Mouse (Mus musculus) thymus, adult 2 months (tissue): ENCODE results near the gene Auts2. TPM values are rescaled to one million over a fixed set of nuclear protein-coding genes. Genes with fewer than 3 reads are reported as not detected.

Experiments used
- DNase-seq: peaks from one replicate; pipeline ENCODE4 v3.0.0; 2021
- H3K27ac ChIP-seq: fragments of 200-500 bp; 2 replicates; pipeline ENCODE4 v1.5.1; 2012; ENCODE audit warnings: low read length, control low read depth; ENCODE audit not compliant: control insufficient read depth, insufficient read depth
- H3K27me3 ChIP-seq: fragments of 200-500 bp; 2 replicates; pipeline ENCODE4 v1.6.1; 2012; ENCODE audit warnings: mild to moderate bottlenecking, low read length, moderate library complexity, mixed read lengths; ENCODE audit not compliant: control insufficient read depth, insufficient read depth
- H3K36me3 ChIP-seq: fragments of 200-500 bp; 2 replicates; pipeline ENCODE4 v1.6.1; 2012; ENCODE audit warnings: mild to moderate bottlenecking, low read length, moderate library complexity; ENCODE audit not compliant: control insufficient read depth, insufficient read depth
- H3K4me1 ChIP-seq: fragments of 200-500 bp; replicated peaks from 2 replicates; pipeline ENCODE4 v1.6.1; 2012; ENCODE audit warnings: low read length; ENCODE audit not compliant: control insufficient read depth, insufficient read depth
- H3K4me3 ChIP-seq: fragments of 200-500 bp; 2 replicates; pipeline ENCODE4 v1.5.1; 2012; ENCODE audit warnings: mild to moderate bottlenecking, low read length, control low read depth, moderate library complexity; ENCODE audit not compliant: control insufficient read depth, insufficient read depth
- CTCF ChIP-seq: fragments of 200-500 bp; IDR thresholded peaks from 2 replicates; pipeline ENCODE4 v1.5.1; 2012; ENCODE audit warnings: mild to moderate bottlenecking, control low read depth, low read length, moderate library complexity, borderline replicate concordance; ENCODE audit not compliant: control insufficient read depth, poor library complexity, insufficient read depth; ENCODE audit errors: extremely low read depth
- POLR2A ChIP-seq: fragments of 200-500 bp; IDR thresholded peaks from 2 replicates; pipeline ENCODE4 v1.6.1; 2012; ENCODE audit warnings: mild to moderate bottlenecking, low read length, control low read depth, moderate library complexity; ENCODE audit not compliant: control insufficient read depth, poor library complexity, insufficient read depth; ENCODE audit errors: extremely low read depth
- WGBS: fragments of 180-500 bp; shearing (Covaris S2); methylation state at CpG from one replicate; pipeline ENCODE4 v1.1.7; 2018; 5-methylcytosine and 5-hydroxymethylcytosine counted together
- polyA plus RNA-seq: library from polyadenylated mRNA; depleted of rRNA; stranded (reverse); fragments of >200 nt; gene quantifications from 2 replicates; pipeline ENCODE4 v1.2.3, GENCODE M21; 2012

Gene Auts2
- polyA plus RNA-seq, 1 experiment, result 4.9 TPM

DNA sequence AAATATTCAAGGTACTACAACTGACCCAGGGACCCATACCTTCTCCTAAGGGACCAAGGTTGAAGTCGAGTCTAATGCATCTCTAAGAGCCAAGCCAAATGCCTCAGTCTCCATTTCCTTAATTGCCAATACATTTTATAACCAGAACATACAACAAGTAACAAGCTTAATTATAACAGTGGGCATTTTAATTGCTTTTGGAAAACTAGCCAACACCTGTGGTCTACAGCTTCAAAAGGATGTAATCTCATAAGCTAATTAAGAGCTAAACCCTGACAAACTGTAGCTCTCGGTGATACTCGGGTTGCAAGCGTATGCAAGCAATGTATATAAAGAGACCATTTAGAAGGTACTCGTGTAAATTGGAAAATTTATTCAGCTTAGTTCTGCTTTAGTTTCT, 107.7 kb downstream of the Auts2 start:
- DNase-seq, result no peak
- Histone ChIP-seq H3K4me1 (no peaks in the 10 kb centered on the region), H3K36me3 (no peaks in the 10 kb centered on the region), H3K27me3 (no peaks in the 10 kb centered on the region), H3K27ac (no peak overlapping the region), H3K4me3 (no peak overlapping the region)
- 93% methylated on average over 5 of the region's 5 CpGs for WGBS
- TF ChIP-seq CTCF (no peak), POLR2A (no peak)

DNA sequence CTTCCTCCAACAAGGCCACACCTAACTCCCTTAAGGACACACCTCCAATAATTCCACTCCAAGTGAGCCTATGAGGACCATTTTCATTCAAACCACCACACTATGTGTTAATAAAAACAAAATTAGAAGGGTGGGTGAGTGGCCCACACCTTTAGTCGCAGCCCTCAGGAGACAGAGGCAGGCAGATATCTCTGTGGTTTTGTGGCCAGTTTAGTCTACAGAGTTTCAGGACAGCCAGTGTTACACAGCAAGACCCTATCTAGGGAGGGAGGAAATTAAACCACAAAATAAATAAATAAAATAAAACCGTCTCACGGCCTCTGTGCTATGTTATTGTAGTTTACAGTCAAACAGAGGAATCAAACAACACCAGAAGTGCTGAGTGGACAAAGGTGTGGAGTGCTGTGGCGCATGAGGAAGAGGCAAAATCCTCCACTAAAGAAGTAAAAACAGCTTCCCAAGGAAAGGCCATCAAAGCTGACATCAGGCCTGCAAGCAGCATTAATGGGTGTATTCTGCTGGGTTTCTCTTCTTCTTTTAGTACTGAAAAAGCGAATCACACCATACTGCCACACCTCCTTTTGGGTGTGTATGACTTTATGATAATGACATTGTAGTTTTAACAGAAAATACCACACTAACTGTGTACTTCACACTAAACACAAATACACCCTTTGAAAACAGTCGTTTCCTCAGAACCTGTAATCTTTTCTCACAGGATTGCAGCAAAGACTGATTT, 109.6 kb downstream of the Auts2 start:
- H3K4me3 ChIP-seq, result no peak overlapping the region
- no peak overlapping the region for H3K27ac ChIP-seq
- 62% methylated on average over 6 of the region's 6 CpGs for WGBS
- H3K4me1 ChIP-seq, result no peaks in the 10 kb centered on the region
- H3K36me3 ChIP-seq, result no peaks in the 10 kb centered on the region
- TF ChIP-seq CTCF (no peak), POLR2A (no peak)
- no peaks in the 10 kb centered on the region for H3K27me3 ChIP-seq
- no peak for DNase-seq

DNA sequence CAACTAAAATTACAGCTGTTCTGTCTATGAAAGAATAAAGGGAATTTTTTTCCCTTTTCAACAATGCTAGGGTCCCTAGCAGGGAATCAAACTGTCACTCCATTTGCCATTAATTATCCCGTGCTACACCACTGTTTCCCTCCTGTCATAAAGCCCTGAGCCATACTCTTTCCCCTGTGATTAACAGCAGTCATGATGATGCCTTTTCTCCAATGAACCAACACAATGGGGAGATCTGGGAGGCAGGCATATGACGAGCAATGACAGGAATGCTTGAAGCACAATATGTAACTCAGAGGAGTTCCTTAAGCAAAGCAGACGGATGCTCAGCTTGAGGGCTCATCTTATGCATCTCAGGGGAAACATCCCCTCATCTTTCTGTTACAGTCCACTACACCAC, 113.8 kb downstream of the Auts2 start:
- 96% methylated on average over 3 of the region's 3 CpGs for WGBS
- no peaks in the 10 kb centered on the region for H3K36me3 ChIP-seq

DNA sequence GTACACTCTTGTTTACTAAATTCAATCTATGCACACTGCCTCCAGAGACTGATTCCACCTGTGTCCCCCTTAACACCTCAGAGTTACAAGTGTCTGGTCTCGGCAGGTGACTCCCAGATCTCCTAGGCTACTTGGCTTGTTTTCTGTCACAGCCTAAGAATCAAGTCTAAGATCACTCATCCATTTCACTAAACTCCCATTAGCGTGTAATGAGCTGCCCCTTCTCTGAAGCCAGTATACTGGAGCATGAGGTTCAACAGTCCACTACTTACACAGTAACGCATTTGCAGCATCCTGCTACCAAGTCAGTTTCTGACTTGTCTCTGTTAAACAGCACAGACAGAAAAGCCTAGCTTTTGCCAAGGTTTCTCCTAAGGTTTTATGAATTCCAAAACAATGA, 116.8 kb downstream of the Auts2 start:
- no peak overlapping the region for H3K27ac ChIP-seq
- DNase-seq, result no peak
- H3K36me3 ChIP-seq, result no peaks in the 10 kb centered on the region
- H3K4me1 ChIP-seq, result no peaks in the 10 kb centered on the region
- no peaks in the 10 kb centered on the region for H3K27me3 ChIP-seq
- TF ChIP-seq CTCF, result no peak
- TF ChIP-seq POLR2A, result no peak
- no peak overlapping the region for H3K4me3 ChIP-seq
- WGBS, result 96% methylated on average over 3 of the region's 3 CpGs

More for the DNA sequence above, 113.8 kb downstream of the Auts2 start:
- DNase-seq, result no peak
- no peak for TF ChIP-seq CTCF
- no peak for TF ChIP-seq POLR2A
- Histone ChIP-seq H3K4me3 (no peak overlapping the region), H3K4me1 (no peaks in the 10 kb centered on the region), H3K27me3 (no peaks in the 10 kb centered on the region), H3K27ac (no peak overlapping the region)

DNA sequence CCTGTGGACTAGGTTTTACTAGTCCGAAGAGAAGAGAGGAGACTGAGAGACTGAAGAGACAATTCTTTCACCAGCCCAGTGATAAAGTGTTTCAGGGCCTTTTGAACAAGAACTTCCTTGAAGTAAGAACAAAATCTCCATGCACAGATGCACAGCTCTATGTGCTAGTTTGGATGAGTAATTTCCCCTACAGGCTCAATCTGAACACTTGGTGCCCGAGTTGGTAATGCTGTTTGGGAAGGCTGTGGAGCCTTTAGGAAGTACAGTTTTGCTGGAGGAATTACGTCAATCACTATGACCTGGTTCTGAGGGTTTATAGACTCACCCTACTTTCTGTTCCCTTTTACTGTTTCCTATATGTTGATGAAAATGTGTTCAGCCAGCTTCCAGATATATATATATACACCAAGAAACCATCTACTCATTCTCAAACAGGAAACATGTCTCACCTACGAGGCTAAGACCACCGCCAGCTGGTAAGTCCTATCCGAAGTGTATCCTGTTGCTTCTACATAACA, 117.3 kb downstream of the Auts2 start:
- Histone ChIP-seq H3K27me3 (no peaks in the 10 kb centered on the region), H3K4me3 (no peak overlapping the region), H3K4me1 (no peaks in the 10 kb centered on the region), H3K27ac (no peak overlapping the region), H3K36me3 (no peaks in the 10 kb centered on the region)
- no peak for DNase-seq
- 61% methylated on average over 6 of the region's 6 CpGs for WGBS
- no peak for TF ChIP-seq POLR2A
- no peak for TF ChIP-seq CTCF

DNA sequence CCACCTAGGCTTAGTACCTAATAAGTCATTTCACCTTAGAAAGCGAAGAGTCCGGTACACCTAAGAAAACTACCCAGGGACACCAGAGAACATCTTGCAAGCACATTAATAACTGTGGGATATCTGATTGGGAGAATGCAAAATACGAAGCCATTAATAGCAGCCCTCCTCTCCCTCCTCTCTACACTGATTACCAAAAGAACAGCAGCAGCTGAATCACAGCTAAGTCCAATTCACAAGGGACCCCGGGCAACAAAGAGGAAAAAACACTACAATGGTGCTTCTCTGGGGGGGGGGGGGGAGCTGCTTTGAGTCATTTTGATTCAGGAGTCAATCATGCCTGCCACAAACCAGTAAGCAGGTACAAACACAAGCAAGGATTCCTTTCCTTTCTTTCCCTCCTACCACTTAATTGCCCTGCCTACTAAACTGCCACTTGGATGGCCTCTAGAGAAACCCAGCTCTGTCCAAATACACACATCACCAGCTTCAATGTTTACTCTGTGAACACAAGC, 132.7 kb downstream of the Auts2 start:
- Histone ChIP-seq H3K4me1 (no peaks in the 10 kb centered on the region), H3K27me3 (no peaks in the 10 kb centered on the region), H3K36me3 (no peaks in the 10 kb centered on the region), H3K4me3 (no peak overlapping the region), H3K27ac (no peak overlapping the region)
- DNase-seq, result no peak
- 86% methylated on average over 4 of the region's 4 CpGs for WGBS
- TF ChIP-seq POLR2A, result no peak
- TF ChIP-seq CTCF, result no peak
